Mouse (Mus musculus) olfactory bulb, adult 2 months (tissue): Measurements from ENCODE around the gene Tnfrsf1b.

Experiments used
- CTCF ChIP-seq: fragments of 200-500 bp; IDR thresholded peaks from 2 replicates; pipeline ENCODE4 v1.5.1; 2012; ENCODE audit warnings: low read depth, mild to moderate bottlenecking, low read length, moderate library complexity; ENCODE audit not compliant: insufficient read depth
- POLR2A ChIP-seq: fragments of 200-500 bp; IDR thresholded peaks from 2 replicates; pipeline ENCODE4 v1.6.1; 2012; ENCODE audit warnings: mild to moderate bottlenecking, low read depth, low read length, moderate library complexity; ENCODE audit not compliant: insufficient read depth

- no peak for TF ChIP-seq POLR2A
- no peak for TF ChIP-seq CTCF
Observed at GRCm38 (mm10) chr4:145278231-145278630, 31.6 kb upstream of the Tnfrsf1b start.
